Mouse (Mus musculus) heart, adult 9 months (tissue): ENCODE results near the gene Lsamp.
A peak's percentile ranks its signal among the peaks of the same experiment; 100 is the strongest.

Experiments
- DNase-seq, 2 experiments: peaks; one replicate each; pipeline ENCODE4 v3.0.0; 2022; ENCODE audit warnings: low spot score in 2 of 2

The Lsamp gene

DNA sequence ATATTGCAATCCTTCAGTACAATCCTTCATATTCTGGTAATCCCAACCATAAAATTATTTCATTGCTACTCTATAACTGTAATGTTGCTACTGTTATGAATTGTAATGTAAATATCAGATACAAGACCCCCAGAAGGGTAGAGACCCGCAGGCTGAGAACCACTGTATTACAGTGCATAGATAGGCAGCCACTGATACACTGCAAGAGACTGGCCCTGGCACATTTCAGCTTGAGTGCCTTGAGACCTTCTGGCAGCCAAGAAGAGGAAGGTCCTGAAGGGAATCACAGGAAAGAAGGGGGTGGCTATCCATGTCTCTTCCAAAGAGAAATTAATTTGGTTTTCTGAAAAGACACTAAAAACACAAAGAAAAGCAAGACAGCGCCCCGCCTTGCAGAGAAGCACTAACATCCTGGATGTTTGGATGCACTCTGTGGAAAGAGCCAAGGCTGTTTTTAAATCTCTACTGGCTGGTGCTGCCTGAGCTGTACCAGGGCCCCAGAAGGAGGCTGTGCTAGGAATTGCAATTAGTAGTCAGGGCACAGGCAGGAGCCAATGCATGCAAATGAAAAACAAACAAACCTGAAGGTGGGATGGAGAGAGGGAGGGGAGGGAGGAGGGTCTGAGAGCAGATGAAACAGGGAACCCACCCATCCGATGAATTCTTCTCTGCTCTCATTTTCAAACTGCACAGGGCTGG, 1787.4 kb downstream of the Lsamp start:
- DNase-seq = no peak

DNA sequence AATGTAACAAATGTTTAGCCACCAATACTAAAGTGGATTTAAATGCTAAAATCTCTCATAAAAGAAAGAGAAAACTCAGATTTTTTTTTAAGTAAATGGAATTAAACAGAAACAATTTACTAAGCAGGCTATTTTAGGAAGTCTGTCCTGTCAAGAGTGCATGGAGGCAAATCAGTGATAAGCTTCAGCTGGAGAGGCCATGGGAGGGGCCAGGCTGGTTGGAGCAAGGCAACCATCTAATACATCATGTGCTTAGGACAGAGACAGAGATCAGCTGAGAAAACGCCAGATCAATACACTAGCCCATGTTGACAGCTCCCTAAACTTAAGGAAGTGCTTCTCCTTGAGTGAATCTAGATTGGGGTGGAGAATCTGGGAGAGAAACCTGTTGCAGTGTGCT, 1793.4 kb downstream of the Lsamp start:
- DNase-seq = peak; percentile 58 to 67

DNA sequence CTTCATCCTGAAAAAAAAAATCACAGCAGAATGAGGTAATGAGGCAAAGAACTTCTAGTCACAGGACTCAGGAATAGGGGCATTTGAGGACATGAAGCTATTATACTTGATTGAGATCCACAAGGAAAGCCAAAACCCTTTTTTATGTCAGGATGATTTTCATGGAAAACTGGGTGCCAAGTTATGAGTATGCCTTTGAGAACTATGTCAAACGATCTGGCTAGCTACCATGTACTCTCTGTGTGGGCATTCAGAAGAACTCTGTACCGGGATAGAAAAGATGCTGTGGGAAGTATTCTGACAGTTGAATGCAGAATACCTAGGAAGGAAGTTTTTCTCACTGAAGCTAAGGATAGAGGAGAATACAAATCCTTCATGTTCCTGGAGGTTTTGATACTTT, 1801.4 kb downstream of the Lsamp start:
- DNase-seq = no peak

DNA sequence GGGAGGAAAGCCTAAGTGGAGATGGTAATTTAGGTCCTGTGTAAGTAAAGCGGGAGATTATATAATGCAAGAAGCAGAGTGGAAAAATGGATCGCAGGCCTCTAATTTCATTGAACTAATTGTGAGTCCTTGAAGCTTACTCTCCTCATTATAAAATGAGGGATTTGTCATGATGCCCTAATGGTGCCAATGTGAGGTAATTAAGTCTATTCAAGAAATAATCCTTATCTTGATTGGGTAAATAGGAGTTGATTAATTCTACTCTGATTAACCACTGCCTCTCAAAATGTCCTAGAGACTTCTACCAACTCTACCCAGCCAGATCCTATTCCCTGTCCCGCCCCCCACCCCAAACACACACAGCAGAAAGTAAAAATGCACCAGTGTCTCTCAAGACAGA, 1802.5 kb downstream of the Lsamp start:
- no peak for DNase-seq

DNA sequence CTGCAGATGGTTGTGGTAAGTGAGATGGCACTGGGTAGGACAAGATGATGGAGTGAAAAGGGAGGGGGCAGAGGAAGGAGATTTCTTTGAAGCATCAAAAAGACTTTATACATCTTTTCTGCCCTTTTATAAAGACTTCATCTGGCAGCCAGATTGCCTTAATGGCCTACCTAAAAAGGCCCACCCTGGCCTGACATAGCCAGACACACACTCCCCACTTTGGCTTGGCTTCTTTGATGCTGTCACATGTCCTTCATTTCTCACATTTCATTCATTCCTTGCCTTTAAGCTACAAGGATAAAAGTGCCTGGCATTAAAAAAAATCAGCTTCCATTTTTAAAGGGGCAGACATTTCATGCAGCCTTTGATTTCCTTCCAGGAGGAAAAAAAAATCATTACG, 1803.0 kb downstream of the Lsamp start:
- no peak for DNase-seq

DNA sequence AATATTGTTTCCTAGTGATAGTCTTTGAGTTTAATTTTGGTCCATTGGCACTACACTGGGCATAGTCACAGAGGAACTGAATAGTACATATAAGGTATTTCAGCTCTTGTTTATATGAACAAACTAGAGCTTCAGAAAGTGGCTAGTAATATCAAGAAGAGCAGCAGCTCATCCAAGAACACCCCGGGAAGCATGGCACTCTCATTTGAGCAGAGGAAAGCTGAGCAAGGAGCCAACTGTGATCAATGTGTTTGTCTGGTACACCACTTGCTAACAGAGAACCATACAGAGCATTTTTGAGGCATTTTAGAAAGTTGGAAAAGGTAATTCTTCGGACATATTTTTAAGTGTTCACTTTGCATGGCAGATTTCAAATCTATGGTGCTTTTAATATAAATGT, 1805.9 kb downstream of the Lsamp start:
- DNase-seq = no peak

DNA sequence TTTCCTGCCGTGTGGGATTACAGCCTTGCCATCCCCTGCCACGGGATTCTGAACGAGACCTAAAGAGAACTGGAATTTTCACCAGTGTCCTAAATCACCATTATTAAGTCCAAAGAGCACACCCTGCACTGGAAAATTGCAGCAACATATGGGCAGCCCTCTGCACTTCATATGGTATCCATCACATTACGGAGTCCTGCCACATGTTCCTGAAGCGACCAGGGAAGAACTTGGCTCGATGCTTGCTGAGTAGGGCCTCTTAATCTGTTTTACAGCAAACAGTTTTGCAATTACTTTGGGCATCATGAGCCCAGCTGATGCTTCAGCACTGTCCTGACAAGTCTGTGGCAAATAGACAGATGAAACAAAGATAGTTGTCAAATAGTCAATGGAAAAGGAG, 1836.2 kb downstream of the Lsamp start:
- DNase-seq = no peak

DNA sequence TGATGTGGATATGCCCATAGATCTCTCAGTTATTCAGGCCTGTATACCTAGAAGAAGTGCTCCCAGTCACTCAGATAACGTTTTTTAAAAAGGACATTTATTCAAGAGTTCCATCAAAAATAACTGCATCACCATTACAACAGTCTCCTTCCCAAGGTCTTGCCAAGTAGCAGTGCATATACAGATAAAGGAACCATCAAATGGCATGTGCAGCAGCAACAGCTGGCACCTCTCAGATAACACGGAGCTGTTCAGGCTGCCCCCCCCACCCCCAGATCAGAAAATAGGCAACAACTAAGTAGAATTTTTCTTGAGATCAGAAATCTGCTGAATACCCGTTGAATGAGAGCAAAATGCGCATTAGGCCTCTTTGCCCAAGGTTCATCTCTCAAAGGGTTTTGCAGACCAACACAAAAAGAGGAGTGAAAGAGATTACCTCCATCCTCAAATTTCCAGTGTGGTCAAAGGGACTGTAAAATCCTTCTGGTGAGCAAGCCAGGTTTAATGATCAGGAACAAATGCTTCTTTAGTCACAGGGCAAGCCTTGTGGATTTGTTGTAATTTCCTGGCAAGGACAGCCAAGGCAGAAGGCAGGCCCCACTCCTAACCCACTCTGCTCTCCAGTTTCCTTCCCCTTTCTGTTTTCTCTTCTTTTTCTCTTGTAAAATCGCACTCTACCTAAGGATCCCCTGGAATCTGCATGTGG, 1842.9 kb downstream of the Lsamp start:
- DNase-seq = no peak

DNA sequence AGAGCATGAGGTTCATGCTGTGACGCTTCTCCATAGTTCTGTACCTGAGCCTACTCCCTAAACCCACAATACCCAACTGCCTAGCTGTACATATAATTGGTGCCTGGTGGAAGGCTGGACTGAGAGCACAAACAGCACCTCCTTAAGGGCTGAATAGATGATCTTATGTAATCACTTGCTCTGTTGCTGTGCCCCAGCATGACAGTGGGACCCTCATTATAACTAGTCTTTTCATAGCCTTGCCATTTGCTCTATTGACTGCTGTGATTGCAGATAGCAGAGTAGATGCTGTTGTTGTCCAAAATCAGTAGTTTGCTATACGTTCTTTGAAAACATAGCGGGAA, 1843.4 kb downstream of the Lsamp start:
- no peak for DNase-seq

DNA sequence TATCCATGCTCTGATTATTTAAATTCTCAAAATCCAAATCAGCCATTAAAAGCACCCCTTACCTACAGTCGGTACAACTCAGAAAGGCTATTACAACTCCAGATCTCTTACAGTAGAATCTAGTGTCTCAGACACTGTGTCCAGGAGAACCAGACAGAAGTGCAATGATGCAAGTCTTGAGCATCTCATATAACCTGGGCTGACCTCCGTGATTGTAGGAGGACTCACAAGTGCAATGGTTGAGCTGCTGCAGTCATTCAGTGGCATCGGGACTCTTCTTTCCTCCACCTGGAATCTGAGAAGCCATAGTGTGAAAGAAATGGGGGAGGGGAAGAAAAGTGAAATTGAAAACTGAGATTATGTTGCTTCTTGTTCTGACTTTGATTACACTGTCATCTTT, 1850.5 kb downstream of the Lsamp start:
- DNase-seq = no peak

DNA sequence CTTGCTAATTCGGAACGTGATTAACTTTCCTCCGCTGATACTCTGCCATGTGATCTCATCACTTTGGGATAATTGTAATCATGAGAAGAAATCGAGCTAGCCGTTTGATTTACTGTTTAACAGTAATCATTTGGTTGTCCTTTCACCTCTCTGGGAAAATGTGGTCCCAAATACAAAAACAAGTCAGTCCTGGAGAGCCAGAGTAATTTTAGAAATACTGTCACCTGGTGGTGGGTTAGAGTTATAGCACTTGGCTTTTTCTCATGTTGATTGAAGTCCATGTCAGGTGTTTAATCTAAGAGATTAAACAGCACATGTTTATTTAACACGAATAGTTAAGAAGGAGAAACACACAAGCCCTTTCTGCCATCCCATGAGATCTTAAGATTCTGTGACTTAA, 1851.6 kb downstream of the Lsamp start:
- DNase-seq = peak in 1 of 2 experiments; percentile 1

DNA sequence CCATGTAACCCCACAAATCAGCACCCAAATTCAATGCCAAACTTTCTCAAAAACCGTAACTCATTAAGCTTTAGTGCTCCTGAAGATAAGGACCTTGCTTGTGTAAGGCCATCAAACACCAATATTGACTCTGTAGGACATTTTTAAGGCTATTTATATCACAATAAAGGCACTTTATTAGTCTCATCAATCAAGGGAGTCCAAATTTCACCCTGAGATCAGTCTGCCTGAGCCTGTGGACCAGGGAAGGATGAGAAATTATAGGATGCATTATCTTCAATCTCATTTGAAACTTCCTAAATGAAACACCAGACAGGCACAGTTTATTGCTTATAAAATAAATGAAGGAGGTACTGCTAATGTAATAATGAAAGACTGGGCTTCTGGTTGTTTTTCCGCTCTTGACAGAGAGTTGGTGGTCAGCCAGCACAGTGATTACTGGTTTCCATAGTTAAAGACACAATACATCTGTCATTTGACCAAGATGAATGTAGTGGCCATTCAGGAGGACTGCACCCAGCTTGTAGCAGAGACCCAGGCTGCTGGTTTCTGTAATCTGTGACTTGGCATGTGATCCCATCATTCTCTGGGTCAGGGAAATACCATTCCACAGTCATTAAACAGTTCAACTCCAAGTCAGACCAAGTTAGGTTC, 1855.7 kb downstream of the Lsamp start:
- no peak for DNase-seq

DNA sequence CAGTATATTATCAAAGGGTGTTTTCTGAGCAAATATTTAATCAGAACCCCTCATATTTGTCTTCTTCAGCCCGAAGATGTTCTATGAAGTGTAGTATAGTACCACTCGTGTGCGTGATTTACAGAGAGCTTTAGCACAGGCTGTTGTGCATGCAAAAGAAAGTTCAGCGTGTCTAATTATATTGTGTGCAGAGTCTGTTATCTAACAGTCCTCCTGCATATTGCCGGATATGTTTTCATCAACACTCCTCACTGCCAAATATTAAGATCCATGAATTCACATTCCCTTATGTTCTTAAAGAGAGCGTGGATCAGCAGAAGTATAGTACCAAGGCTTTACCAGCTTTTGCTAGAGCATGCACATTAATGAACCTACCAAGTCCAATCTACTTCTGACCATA, 1862.7 kb downstream of the Lsamp start:
- no peak for DNase-seq

DNA sequence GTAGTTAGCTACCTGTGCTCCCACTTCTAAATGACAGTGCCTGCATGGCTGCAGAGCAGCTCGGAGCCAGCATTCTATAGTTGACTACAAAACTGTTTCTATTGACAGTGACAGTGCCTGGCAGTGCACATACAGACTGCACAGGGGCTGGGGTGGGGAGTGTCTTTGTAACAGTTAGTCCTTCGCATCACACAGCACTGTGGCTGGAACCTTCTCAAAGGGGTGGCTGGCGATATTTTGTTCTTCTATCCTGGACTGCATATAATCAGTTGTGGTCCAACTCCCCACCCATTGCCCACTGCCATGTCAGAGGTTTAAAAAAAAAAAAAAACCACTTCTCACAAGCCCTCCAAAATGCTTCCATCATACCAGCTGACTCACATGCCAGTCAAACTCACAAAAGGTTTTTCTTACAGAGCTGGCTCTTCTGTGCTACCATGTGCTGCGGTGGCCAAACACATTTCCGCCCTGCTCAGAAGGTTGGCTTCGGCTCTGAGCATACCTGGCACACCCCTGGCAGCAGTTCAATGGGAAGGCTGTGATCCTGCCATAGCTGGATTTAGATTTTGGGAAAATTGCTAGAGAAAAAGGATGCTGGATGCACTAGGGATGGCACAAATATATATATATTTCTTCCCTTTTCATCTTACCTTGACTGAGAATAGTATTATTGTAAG, 1887.9 kb downstream of the Lsamp start:
- DNase-seq = no peak

DNA sequence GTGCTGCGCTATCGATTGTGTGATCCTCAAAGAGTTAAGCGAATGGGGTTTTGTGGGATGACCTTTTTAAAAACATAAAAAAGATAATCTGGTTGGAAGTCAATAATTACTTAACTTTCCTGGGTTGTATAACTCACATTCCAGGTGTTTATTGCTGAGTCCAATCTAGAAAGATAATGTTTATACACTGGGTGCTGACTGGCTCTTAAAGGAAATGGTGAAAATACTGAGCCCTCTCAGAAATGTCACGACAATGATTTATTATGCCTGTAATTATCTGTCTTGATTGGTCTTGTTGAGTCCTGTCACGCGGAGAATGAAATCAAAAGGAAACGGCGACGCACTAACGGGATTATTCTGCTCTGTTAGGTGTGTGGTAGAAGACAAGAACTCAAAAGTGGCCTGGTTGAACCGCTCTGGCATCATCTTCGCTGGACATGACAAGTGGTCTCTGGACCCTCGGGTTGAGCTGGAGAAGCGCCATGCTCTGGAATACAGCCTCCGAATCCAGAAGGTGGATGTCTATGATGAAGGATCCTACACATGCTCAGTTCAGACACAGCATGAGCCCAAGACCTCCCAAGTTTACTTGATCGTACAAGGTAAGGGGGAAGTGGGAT, 1904.5 kb downstream of the Lsamp start:
- DNase-seq = no peak

DNA sequence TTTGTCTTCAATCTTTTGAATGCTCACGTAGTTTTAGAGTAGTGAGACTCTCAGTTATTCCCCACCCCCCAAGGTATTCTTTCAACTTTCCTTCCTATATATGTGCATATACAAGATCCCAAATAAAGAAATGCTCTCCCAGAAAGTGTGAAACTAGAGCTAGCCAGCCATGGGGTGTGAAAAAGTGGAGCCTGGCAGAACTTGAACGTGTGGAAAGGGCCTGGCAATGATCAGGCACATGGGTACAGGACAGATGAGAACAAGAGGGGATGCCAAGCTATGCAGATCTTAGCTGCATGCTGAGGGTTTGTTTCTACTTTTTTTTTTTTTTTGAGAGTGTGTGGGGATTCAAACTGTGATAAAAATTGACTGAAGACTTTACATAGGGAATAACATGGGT, 1916.6 kb downstream of the Lsamp start:
- DNase-seq = no peak

DNA sequence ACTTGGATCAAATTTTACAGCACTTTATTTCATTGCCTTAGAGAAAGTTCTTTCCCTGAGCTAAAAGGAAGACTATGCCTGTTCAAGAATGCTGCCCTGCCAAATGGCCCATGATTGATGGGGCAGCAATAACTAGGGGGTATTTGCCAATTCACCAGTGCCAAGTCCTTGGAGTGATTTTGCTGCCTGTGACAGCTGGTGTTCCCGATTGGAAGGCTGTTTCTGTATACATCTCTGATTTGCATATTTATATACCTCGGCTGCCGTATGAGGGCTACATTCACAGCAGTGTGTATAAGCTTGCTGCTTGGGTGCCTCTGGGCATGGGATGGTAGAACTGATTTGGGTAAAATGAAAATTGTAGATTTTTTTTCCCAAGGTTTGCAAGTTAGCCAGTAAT, 1919.5 kb downstream of the Lsamp start:
- DNase-seq = no peak

DNA sequence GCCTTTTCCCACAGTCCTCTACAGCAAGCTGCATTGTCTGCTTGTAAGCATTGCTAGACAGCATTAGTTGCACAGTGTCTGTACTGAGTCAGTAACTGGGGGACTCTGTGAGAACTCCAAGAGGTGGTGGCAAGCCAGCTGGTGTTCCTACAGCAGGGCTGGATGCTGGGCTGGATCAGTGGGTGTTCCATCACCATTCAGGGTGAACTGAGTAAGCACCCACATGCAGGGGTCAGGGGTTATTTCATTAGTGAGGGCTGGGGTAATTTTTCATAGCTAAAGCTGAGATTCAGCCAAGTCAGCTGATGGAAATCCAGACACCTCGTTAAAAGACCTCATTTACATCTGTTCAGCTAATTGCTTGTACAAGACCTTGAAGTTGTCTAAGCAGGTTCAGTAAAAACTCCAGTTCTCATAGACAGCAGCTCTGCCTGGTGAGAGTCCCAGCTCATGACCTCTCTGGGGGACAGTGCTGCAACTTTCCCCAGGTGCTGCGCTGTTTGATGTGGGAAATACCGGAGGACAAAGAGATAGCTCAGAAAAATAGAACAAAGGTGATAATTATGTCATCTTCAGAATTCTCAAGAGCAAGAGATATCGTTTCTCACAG, 1928.5 kb downstream of the Lsamp start:
- DNase-seq = no peak

DNA sequence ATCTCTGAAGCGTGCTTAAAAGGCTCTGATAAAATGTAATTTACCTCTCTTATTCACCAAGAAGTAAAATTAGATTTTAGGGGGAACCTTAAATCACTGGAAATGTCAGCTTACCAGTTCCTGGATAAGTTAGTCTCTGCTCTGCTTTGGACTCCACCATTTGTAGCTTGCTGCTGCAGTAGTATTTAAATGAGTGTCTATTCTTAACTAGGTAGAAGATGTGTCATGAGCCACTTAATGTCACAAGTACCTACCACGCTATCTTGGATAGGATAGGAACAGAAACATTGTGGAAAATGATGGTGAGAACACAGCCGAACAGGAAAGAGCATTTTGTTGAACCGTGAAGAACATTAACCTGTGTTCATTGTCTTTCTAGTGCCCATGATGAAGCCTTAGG, 1929.2 kb downstream of the Lsamp start:
- DNase-seq = no peak

DNA sequence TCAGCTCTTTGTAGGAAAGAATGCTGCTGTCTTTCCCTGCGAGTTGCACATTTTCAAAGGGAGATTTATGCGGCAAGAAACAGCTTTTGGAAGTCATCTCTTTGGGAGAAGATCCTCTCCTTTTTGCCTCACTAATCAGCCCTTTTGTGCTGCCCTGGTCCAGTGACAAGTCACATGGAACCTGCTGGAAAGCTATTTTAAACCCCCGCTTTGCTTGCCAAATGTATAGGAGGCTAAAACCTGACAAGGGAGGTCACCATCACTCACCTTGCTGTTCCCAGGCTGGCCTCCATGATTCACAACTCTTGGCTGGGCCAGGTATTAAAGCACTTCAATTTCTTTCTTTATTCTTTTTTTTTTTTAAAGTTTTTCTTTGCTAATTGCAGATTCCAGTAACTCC, 1932.2 kb downstream of the Lsamp start:
- DNase-seq = no peak

DNA sequence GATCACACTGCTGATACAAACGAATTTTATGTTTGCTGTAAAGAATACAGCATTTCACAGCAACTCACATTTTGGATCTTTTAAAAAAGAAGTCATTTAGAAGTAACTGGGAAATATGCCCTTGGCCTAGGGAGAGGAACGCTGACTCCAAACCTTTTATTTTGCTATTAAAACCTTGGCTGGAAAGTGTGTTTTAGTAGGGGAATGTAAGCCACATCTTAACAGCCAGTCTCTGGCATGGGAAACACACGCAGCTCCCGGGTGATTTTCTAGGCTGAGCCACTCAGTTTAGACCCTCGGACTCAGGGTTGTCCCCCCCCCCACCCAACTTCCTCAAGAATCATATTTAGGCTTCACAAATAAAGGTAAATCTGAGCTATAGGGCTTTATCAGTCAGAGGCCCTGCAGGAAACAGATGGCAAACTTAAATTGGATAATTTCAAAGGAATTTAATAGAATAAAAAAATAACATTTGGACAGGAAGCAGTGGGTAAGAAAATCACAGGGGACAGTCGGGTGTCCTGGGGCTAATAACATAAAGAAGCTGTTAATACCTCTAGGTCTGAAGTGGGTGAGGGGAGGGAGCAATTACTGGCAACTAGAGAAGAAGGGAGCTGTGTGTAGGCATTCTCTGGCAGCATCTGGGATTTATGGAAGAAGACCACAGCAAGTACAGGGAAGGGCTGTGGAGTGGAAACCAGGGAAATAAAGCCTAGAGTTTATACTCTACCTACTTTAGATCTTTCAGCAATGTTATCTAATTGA, 1933.1 kb downstream of the Lsamp start:
- no peak for DNase-seq
